Mouse (Mus musculus) bone marrow macrophage, adult 2 months (primary cell): ENCODE measurements around the gene Naxd.

Source experiments
- CTCF ChIP-seq: IDR thresholded peaks from 2 replicates; pipeline ENCODE4 v1.5.1; 2012; ENCODE audit warnings: low read depth, mild to moderate bottlenecking, low read length, moderate library complexity
- POLR2A ChIP-seq: IDR thresholded peaks from 2 replicates; pipeline ENCODE4 v1.6.1; 2012; ENCODE audit warnings: mild to moderate bottlenecking, low read depth, low read length, borderline replicate concordance

DNA sequence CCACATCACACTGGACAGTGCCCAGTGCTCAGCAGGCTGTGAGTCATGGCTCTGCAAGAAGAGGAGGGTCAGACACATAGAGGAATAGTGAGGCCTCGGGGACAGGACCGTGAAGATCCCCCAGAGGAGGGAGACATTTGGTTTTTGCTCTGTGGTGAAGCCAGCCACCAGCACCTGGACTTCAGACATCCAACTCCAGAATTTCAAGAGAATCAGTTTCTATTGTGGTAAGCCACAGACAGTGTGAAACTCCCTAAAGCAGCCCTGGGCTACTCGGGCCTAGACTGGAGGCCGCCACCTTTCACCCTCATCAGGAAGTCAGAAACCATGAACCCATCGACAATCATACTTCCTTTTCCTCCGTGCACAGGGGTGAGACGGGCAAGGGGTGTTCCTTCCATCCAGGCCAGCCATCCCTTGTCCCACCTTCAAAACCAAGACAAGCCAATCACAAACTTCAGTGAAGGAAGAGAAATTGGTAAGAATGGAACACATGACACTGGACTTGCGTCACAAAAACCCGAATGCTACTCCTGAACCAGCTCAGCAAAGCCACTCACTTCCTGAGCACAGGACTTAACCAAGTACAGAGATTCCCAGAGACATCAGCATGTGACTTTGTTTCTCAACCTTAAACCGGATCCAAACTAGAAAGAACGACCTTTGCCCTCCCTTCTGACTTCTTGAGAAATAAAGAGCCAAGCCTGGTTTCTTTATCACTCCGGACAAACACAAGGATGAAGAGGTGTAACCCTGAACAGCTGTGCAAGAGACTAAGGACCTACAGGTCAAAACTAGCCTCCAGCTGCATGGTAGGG lies 33.2 kb upstream of the Naxd start:
- TF ChIP-seq CTCF (no peak), POLR2A (no peak)
